Mouse (Mus musculus): Measurements from ENCODE around the gene Hist1h4d. TPM values are rescaled to one million over a fixed set of nuclear protein-coding genes. Genes with fewer than 3 reads are reported as not detected.
A peak's percentile ranks its signal among the peaks of the same experiment; 100 is the strongest.
"Not testable (repeated sequence)": the region's sequence is repeated elsewhere in the genome, so short reads cannot be mapped to it uniquely, and the experiment has no call there.

Gene Hist1h4d
- total and polyA plus RNA-seq, 2 experiments from 2014 or later, result 39.6 to 2,187 TPM

- TF ChIP-seq CTCF (IDR thresholded peaks at IDR 0.05; ENCODE audit: low read depth), result no peak
- H3K36me3 ChIP-seq (ENCODE audit: insufficient read depth, low read length), result no peaks in the 10 kb centered on the region
- H3K4me3 ChIP-seq (ENCODE audit: low read length), result peak overlapping the region; percentile 49
- H3K4me2 ChIP-seq (ENCODE audit: low read depth, low read length), result peak overlapping the region; percentile 61
- no peak overlapping the region for H3K9ac ChIP-seq (replicated peaks; ENCODE audit: low read length)
- ATAC-seq (no peak), DNase-seq (ENCODE audit: low spot score) (no peak)
- 22% methylated on average over 7 of the region's 7 CpGs for WGBS
- H3K27ac ChIP-seq, result no peak overlapping the region
- no peaks in the 10 kb centered on the region for H3K27me3 ChIP-seq (ENCODE audit: insufficient read depth, low read length)
- H3K9me3 ChIP-seq (ENCODE audit: low read length), result no peaks in the 10 kb centered on the region
- peaks cover 7% of the 10 kb centered on the region; the same call in 1 of the 2 replicates for H3K4me1 ChIP-seq (ENCODE audit: insufficient read depth, low read length)
Observed at GRCm38 (mm10) chr13:23536076-23536822, 45.1 kb upstream of the Hist1h4d start.

- ATAC-seq, result no peak
- no peak for TF ChIP-seq CTCF (IDR thresholded peaks at IDR 0.05; ENCODE audit: low read depth)
- H3K4me3 ChIP-seq (ENCODE audit: low read length), result no peak overlapping the region
- no peak for DNase-seq (ENCODE audit: low spot score)
- no peaks in the 10 kb centered on the region for H3K9me3 ChIP-seq (ENCODE audit: low read length)
- no peak overlapping the region for H3K9ac ChIP-seq (replicated peaks; ENCODE audit: low read length)
- H3K4me1 ChIP-seq (ENCODE audit: insufficient read depth, low read length), result peaks cover 7% of the 10 kb centered on the region; the same call in 1 of the 2 replicates
- no peaks in the 10 kb centered on the region for H3K36me3 ChIP-seq (ENCODE audit: insufficient read depth, low read length)
- no peaks in the 10 kb centered on the region for H3K27me3 ChIP-seq (ENCODE audit: insufficient read depth, low read length)
- WGBS, result 74% methylated on average over 3 of the region's 3 CpGs
- H3K4me2 ChIP-seq (ENCODE audit: low read depth, low read length), result peak overlapping the region; percentile 61; the same call in 1 of the 2 replicates
- H3K27ac ChIP-seq, result no peak overlapping the region
Observed at GRCm38 (mm10) chr13:23537006-23537710, 44.2 kb upstream of the Hist1h4d start.

DNA sequence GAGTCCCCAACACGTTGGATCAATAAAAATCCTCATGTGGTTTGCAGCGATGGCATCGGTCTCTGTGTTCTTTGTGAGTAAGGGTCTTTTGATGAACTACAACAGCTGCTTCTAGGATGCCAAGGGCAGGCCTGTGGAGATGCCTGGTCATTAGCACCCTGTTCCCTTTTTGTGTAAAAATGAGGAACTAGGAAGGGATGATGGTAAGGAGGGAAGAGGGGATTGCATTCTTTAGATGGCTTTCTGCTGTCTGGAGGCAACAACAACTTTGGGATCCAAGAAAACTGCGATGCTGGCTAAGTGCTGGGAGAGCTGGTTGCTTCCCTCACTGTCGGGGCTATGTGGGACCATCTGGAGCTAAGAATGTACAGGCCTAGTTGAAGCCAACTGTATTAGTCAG is 43.1 kb upstream of the Hist1h4d start:
- no peak for TF ChIP-seq CTCF (IDR thresholded peaks at IDR 0.05; ENCODE audit: low read depth)
- 73% methylated on average over 5 of the region's 5 CpGs for WGBS
- Histone ChIP-seq H3K4me3 (ENCODE audit: low read length) (no peak overlapping the region), H3K9ac (replicated peaks; ENCODE audit: low read length) (no peak overlapping the region), H3K4me2 (ENCODE audit: low read depth, low read length) (no peak overlapping the region), H3K27me3 (ENCODE audit: insufficient read depth, low read length) (no peaks in the 10 kb centered on the region), H3K36me3 (ENCODE audit: insufficient read depth, low read length) (no peaks in the 10 kb centered on the region), H3K27ac (no peak overlapping the region), H3K4me1 (ENCODE audit: insufficient read depth, low read length) (peaks cover 7% of the 10 kb centered on the region; the same call in 1 of the 2 replicates), H3K9me3 (ENCODE audit: low read length) (no peaks in the 10 kb centered on the region)
- DNase-seq (ENCODE audit: low spot score) (no peak), ATAC-seq (no peak)

GRCm38 (mm10) chr13:23539821-23540220 is 41.6 kb upstream of the Hist1h4d start:
- H3K27ac ChIP-seq; ATAC-seq; H3K36me3 ChIP-seq (ENCODE audit: insufficient read depth, low read length); H3K4me3 ChIP-seq (ENCODE audit: low read length); H3K27me3 ChIP-seq (ENCODE audit: insufficient read depth, low read length); H3K9me3 ChIP-seq (ENCODE audit: low read length); H3K4me2 ChIP-seq (ENCODE audit: low read depth, low read length); H3K4me1 ChIP-seq (ENCODE audit: insufficient read depth, low read length); H3K9ac ChIP-seq (replicated peaks; ENCODE audit: low read length); DNase-seq (ENCODE audit: low spot score): not testable (repeated sequence)
- WGBS, result 87% methylated on average over 1 of the region's 1 CpGs

- Histone ChIP-seq H3K4me1 (ENCODE audit: insufficient read depth, low read length) (no peaks in the 10 kb centered on the region), H3K27me3 (ENCODE audit: insufficient read depth, low read length) (no peaks in the 10 kb centered on the region), H3K36me3 (ENCODE audit: insufficient read depth, low read length) (no peaks in the 10 kb centered on the region), H3K4me3 (ENCODE audit: low read length) (no peak overlapping the region), H3K27ac (no peak overlapping the region), H3K4me2 (ENCODE audit: low read depth, low read length) (no peak overlapping the region), H3K9ac (replicated peaks; ENCODE audit: low read length) (no peak overlapping the region), H3K9me3 (ENCODE audit: low read length) (no peaks in the 10 kb centered on the region)
- 81% methylated on average over 3 of the region's 3 CpGs for WGBS
- no peak for ATAC-seq
- DNase-seq (ENCODE audit: low spot score), result no peak
- no peak for TF ChIP-seq CTCF (IDR thresholded peaks at IDR 0.05; ENCODE audit: low read depth)
Observed at GRCm38 (mm10) chr13:23541497-23541896, 39.9 kb upstream of the Hist1h4d start.

DNA sequence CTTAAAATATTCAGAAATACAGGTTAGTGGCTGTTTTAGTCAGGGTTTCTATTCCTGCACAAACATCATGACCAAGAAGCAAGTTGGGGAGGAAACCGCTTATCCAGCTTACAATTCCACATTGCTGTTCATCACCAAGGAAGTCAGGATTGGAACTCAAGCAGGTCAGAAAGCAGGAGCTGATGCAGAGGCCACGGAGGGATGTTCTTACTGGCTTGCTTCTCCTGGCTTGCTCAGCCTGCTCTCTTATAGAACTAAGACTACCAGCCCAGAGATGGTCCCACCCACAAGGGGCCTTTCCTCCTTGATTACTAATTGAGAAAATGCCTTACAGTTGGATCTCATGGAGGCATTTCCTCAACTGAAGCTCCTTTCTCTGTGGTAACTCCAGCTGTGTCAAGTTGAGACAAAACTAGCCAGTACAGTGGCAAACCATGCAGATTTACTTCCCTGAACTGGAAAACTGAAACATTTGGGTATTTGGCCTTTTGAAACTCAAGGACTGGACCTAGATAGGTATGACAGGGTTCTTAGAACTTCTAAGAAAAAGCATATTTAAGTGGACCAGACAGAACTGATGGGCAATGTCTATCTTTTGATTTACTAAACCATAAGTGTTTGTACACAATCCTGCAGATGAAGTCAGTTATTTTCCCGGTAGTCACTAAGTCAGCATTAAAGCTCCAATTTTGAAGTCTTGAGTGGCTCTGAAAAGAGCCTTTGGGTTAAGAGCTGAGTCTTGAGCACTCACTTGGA is 39.0 kb upstream of the Hist1h4d start:
- Histone ChIP-seq H3K9ac (replicated peaks; ENCODE audit: low read length) (peak overlapping the region; percentile 21; the same call in 1 of the 2 replicates), H3K27ac (peak overlapping the region; percentile 67; the same call in 1 of the 2 replicates), H3K4me3 (ENCODE audit: low read length) (peak overlapping the region; percentile 47), H3K4me2 (ENCODE audit: low read depth, low read length) (peak overlapping the region; percentile 79)
- H3K36me3 ChIP-seq (ENCODE audit: insufficient read depth, low read length); H3K27me3 ChIP-seq (ENCODE audit: insufficient read depth, low read length); H3K9me3 ChIP-seq (ENCODE audit: low read length); DNase-seq (ENCODE audit: low spot score); ATAC-seq; H3K4me1 ChIP-seq (ENCODE audit: insufficient read depth, low read length): not testable (repeated sequence)
- WGBS, result 3% methylated on average over 3 of the region's 3 CpGs

GRCm38 (mm10) chr13:23542999-23543607 is 38.3 kb upstream of the Hist1h4d start, which contains the start of gene Hist1h2bh:
Gene Hist1h2bh, minus strand, starts transcription at chr13:23543392.
- not testable (repeated sequence) for H3K9me3 ChIP-seq (ENCODE audit: low read length); H3K4me1 ChIP-seq (ENCODE audit: insufficient read depth, low read length); H3K36me3 ChIP-seq (ENCODE audit: insufficient read depth, low read length); H3K27me3 ChIP-seq (ENCODE audit: insufficient read depth, low read length)
- Histone ChIP-seq H3K4me3 (ENCODE audit: low read length) (peak within 1 kb of the TSS; percentile 47), H3K4me2 (ENCODE audit: low read depth, low read length) (peak within 1 kb of the TSS; percentile 79), H3K9ac (replicated peaks; ENCODE audit: low read length) (peak within 1 kb of the TSS; percentile 21; the same call in 1 of the 2 replicates), H3K27ac (peak within 1 kb of the TSS; percentile 88)
- peak; percentile 91 for DNase-seq (ENCODE audit: low spot score)
- peak; percentile 88 for ATAC-seq
- WGBS, result under 1% methylated on average over 35 of the region's 42 CpGs

All from hindbrain, postnatal 0 days (tissue).